Mouse (Mus musculus): Measurements from ENCODE around the gene Peak1.

GRCm38 (mm10) chr9:56180118-56180781, 237.6 kb downstream of the Peak1 start:
- no peak for TF ChIP-seq MYOD1 (IDR thresholded peaks at IDR 0.05; ENCODE audit: control insufficient read depth, insufficient read length, low read depth)
- TF ChIP-seq CTCF (IDR thresholded peaks at IDR 0.05; ENCODE audit: control insufficient read depth, insufficient read depth, insufficient read length): no peak
- no peak for TF ChIP-seq MYOG (IDR thresholded peaks at IDR 0.05; ENCODE audit: control insufficient read depth, extremely low read depth, insufficient read length)

Data from C2C12 (cell line).